Mouse (Mus musculus) E14TG2a.4 (cell line): Measurements from ENCODE around the gene Fntb.
A peak's percentile ranks its signal among the peaks of the same experiment; 100 is the strongest.

ENCODE experiments used
- H3K27me3 ChIP-seq: 2 replicates; pipeline ENCODE4 v1.6.1; 2014; ENCODE audit warnings: low read length, control low read depth; ENCODE audit not compliant: insufficient read depth
- H3K36me3 ChIP-seq: 2 replicates; pipeline ENCODE4 v1.6.1; 2014; ENCODE audit warnings: low read length, control low read depth; ENCODE audit not compliant: insufficient read depth
- H3K4me1 ChIP-seq: replicated peaks from 2 replicates; pipeline ENCODE4 v1.6.1; 2014; ENCODE audit warnings: low read depth, low read length, control low read depth
- H3K4me3 ChIP-seq: replicated peaks from 2 replicates; pipeline ENCODE4 v1.5.1; 2014; ENCODE audit warnings: mild to moderate bottlenecking, low read length
- H3K9me3 ChIP-seq: 2 replicates; pipeline ENCODE4 v1.6.1; 2014; ENCODE audit warnings: low read length, control low read depth
- CTCF ChIP-seq: conservative IDR thresholded peaks from 2 replicates; pipeline ENCODE4 v1.5.1; 2014; ENCODE audit warnings: low read length
- NANOG ChIP-seq: IDR thresholded peaks from 2 replicates; pipeline ENCODE4 v1.6.1; 2014; ENCODE audit warnings: borderline replicate concordance, low read length, mixed read lengths
- POU5F1 ChIP-seq: IDR thresholded peaks from 2 replicates; pipeline ENCODE4 v1.6.1; 2014; ENCODE audit warnings: low read length, borderline replicate concordance

The Fntb gene

DNA sequence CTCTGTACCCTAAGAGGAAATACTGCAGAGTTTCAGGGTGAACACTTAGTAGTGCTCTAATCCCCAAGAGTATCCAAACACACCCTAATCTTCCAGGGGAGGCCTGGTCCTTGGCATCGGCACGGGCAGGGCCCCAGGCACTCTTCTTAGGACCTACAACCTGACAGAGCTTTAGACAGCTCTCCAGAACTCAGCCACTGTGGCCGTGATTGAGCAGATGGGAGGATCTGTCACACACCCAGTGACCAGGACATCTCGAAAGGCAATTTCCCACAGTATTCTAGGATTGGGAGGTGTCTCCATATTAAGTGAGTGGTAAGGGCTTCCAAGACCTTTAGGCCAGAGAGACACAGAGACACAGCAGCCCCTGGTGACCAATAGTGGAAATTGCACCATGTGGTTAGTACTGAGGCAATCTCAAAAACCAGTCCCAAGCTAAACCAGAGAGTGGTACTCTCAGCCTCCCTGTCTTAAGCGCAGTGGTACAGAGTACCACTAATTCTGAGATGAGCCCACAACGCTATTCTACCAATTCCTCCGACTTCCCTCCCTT is 38.4 kb downstream of the Fntb start:
- Histone ChIP-seq H3K4me1 (peaks cover 13% of the 10 kb centered on the region), H3K27me3 (peaks cover 14% of the 10 kb centered on the region), H3K9me3 (peaks cover 10% of the 10 kb centered on the region), H3K36me3 (no peaks in the 10 kb centered on the region), H3K4me3 (no peak overlapping the region)
- TF ChIP-seq CTCF (peak; percentile 87), NANOG (no peak)

GRCm38 (mm10) chr12:76805056-76805811 is 39.8 kb downstream of the Fntb start:
- peaks cover 11% of the 10 kb centered on the region for H3K4me1 ChIP-seq
- peaks cover 10% of the 10 kb centered on the region for H3K9me3 ChIP-seq
- peaks cover 10% of the 10 kb centered on the region for H3K27me3 ChIP-seq
- H3K4me3 ChIP-seq: no peak overlapping the region
- H3K36me3 ChIP-seq: no peaks in the 10 kb centered on the region
- no peak for TF ChIP-seq NANOG
- no peak for TF ChIP-seq POU5F1
- no peak for TF ChIP-seq CTCF

DNA sequence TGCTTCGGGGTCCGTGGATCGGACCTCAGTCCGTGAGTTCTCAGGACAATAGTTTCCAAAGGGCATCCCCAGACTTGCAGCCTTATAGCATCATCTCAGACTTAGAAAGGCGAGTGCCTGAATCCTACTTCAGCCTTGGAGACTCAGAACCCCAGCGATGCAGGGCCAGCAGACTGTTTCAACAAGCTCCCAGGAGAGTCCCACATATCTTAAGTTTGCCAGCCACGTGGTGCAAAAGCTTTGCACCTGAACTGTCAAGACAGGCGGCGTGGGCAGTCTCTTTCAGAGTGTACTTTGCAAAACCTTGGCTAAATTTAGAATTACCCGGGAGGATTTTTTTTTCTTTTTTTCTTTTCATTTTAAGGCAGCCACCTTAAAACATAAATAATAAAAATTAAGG is 42.4 kb downstream of the Fntb start:
- TF ChIP-seq NANOG: no peak
- TF ChIP-seq CTCF: no peak
- TF ChIP-seq POU5F1: no peak
- H3K9me3 ChIP-seq: no peaks in the 10 kb centered on the region

GRCm38 (mm10) chr12:76810491-76810890 is 45.1 kb downstream of the Fntb start:
- Histone ChIP-seq H3K4me3 (no peak overlapping the region), H3K27me3 (peaks cover 2% of the 10 kb centered on the region), H3K9me3 (no peaks in the 10 kb centered on the region), H3K4me1 (peaks cover 13% of the 10 kb centered on the region), H3K36me3 (no peaks in the 10 kb centered on the region)
- TF ChIP-seq CTCF (no peak), NANOG (no peak), POU5F1 (no peak)

More for the DNA sequence above, 42.4 kb downstream of the Fntb start:
- peaks cover 8% of the 10 kb centered on the region for H3K27me3 ChIP-seq
- H3K36me3 ChIP-seq: no peaks in the 10 kb centered on the region
- H3K4me1 ChIP-seq: peaks cover 13% of the 10 kb centered on the region
- H3K4me3 ChIP-seq: no peak overlapping the region

GRCm38 (mm10) chr12:76811006-76811405 is 45.6 kb downstream of the Fntb start:
- H3K4me3 ChIP-seq: no peak overlapping the region
- H3K36me3 ChIP-seq: no peaks in the 10 kb centered on the region
- peaks cover 3% of the 10 kb centered on the region; the same call in 1 of the 2 replicates for H3K27me3 ChIP-seq
- H3K4me1 ChIP-seq: peaks cover 13% of the 10 kb centered on the region
- H3K9me3 ChIP-seq: no peaks in the 10 kb centered on the region
- TF ChIP-seq NANOG (no peak), POU5F1 (no peak), CTCF (no peak)

- Histone ChIP-seq H3K9me3 (no peaks in the 10 kb centered on the region), H3K36me3 (no peaks in the 10 kb centered on the region), H3K4me1 (peaks cover 33% of the 10 kb centered on the region), H3K4me3 (no peak overlapping the region), H3K27me3 (peaks cover 3% of the 10 kb centered on the region; the same call in 1 of the 2 replicates)
- no peak for TF ChIP-seq NANOG
- TF ChIP-seq CTCF: no peak
- TF ChIP-seq POU5F1: no peak
Observed at GRCm38 (mm10) chr12:76813543-76813942, 48.2 kb downstream of the Fntb start.

DNA sequence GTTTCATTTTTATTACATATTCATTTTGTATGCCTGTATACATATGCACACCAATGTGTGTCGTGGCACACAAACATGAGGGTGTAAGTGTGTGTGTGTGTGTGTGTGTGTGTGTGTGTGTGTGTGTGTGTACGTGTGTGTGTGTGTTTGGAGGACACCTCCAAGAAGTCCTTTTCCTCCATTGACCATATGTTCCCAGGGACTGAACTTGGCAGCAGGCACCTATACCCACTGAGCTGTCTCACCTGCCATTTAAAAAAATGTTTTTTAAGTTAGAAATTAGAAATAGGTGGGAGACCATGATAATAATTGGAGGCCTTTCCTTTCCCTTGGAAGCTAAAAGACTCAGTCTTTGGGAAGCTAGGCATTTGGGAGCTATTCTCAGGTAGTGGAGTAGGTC is 48.7 kb downstream of the Fntb start:
- no peaks in the 10 kb centered on the region for H3K36me3 ChIP-seq
- no peak for TF ChIP-seq NANOG
- no peak for TF ChIP-seq POU5F1
- no peak for TF ChIP-seq CTCF
- no peak overlapping the region for H3K4me3 ChIP-seq
- H3K27me3 ChIP-seq: peaks cover 5% of the 10 kb centered on the region; the same call in 1 of the 2 replicates
- peaks cover 39% of the 10 kb centered on the region for H3K4me1 ChIP-seq
- no peaks in the 10 kb centered on the region for H3K9me3 ChIP-seq

GRCm38 (mm10) chr12:76816720-76817119 is 51.3 kb downstream of the Fntb start:
- Histone ChIP-seq H3K4me1 (peaks cover 44% of the 10 kb centered on the region), H3K4me3 (no peak overlapping the region), H3K36me3 (no peaks in the 10 kb centered on the region), H3K27me3 (peaks cover 31% of the 10 kb centered on the region), H3K9me3 (no peaks in the 10 kb centered on the region)
- no peak for TF ChIP-seq CTCF

GRCm38 (mm10) chr12:76817176-76817575 is 51.8 kb downstream of the Fntb start:
- Histone ChIP-seq H3K36me3 (no peaks in the 10 kb centered on the region), H3K9me3 (no peaks in the 10 kb centered on the region), H3K4me1 (peaks cover 47% of the 10 kb centered on the region), H3K4me3 (0 out of 2 replicates have a peak overlapping the region, but pooled peaks have one; percentile 27), H3K27me3 (peaks cover 35% of the 10 kb centered on the region)
- TF ChIP-seq POU5F1 (no peak), NANOG (no peak), CTCF (no peak)
